Mouse (Mus musculus): ENCODE measurements around the gene Smagp. TPM values are rescaled to one million over a fixed set of nuclear protein-coding genes. Genes with fewer than 3 reads are reported as not detected.

The Smagp gene
- polyA plus RNA-seq, 1 experiment from 2014 or later: 5.1 TPM

DNA sequence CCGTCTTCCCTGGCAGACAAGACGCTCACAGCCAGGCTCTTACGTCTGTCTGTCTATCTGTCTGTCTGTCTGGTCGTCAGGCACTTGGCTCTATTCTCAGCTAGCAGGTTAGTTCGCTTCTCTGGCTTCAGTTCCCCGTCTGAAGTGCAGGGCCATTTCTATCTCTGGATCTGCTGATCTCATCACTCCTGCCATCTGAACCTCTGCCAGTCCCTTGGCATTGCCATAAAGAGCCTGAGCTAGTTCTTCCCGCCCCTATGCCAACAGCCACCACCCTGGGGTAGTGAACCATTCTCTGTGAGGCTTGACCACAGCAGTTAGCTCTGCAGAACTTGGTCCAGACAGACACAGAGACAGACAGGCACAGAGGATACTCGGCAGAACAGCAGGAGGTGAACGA, 23.6 kb upstream of the Smagp start:
- WGBS: 81% methylated on average over 9 of the region's 9 CpGs
- Histone ChIP-seq H3K4me3 (no peak overlapping the region), H3K9ac (no peak overlapping the region), H3K4me2 (replicated peaks) (no peak overlapping the region), H3K9me3 (no peaks in the 10 kb centered on the region), H3K36me3 (no peaks in the 10 kb centered on the region), H3K27ac (no peak overlapping the region), H3K27me3 (replicated peaks) (no peaks in the 10 kb centered on the region), H3K4me1 (no peaks in the 10 kb centered on the region)
- ATAC-seq (ENCODE audit: low FRiP score, low read depth): no peak

- Histone ChIP-seq H3K9me3 (no peaks in the 10 kb centered on the region), H3K27ac (no peak overlapping the region), H3K27me3 (replicated peaks) (no peaks in the 10 kb centered on the region), H3K4me3 (no peak overlapping the region), H3K9ac (no peak overlapping the region), H3K4me1 (no peaks in the 10 kb centered on the region), H3K36me3 (no peaks in the 10 kb centered on the region), H3K4me2 (replicated peaks) (no peak overlapping the region)
- ATAC-seq (ENCODE audit: low FRiP score, low read depth): no peak
- 91% methylated on average over 5 of the region's 5 CpGs for WGBS
Observed at GRCm38 (mm10) chr15:100655201-100655600, 18.5 kb upstream of the Smagp start.

GRCm38 (mm10) chr15:100654271-100654670, 17.5 kb upstream of the Smagp start:
- H3K27ac ChIP-seq: no peak overlapping the region
- H3K4me3 ChIP-seq: no peak overlapping the region
- 95% methylated on average over 1 of the region's 1 CpGs for WGBS
- no peaks in the 10 kb centered on the region for H3K9me3 ChIP-seq
- no peaks in the 10 kb centered on the region for H3K4me1 ChIP-seq
- no peak for ATAC-seq (ENCODE audit: low FRiP score, low read depth)
- no peak overlapping the region for H3K9ac ChIP-seq
- no peaks in the 10 kb centered on the region for H3K36me3 ChIP-seq
- no peaks in the 10 kb centered on the region for H3K27me3 ChIP-seq (replicated peaks)
- no peak overlapping the region for H3K4me2 ChIP-seq (replicated peaks)

GRCm38 (mm10) chr15:100651610-100652009, 14.9 kb upstream of the Smagp start:
- H3K9ac ChIP-seq: no peak overlapping the region
- no peaks in the 10 kb centered on the region for H3K36me3 ChIP-seq
- H3K4me2 ChIP-seq (replicated peaks): no peak overlapping the region
- H3K4me1 ChIP-seq: no peaks in the 10 kb centered on the region
- no peak overlapping the region for H3K4me3 ChIP-seq
- H3K27ac ChIP-seq: no peak overlapping the region
- WGBS: 91% methylated on average over 9 of the region's 9 CpGs
- H3K27me3 ChIP-seq (replicated peaks): no peaks in the 10 kb centered on the region
- no peaks in the 10 kb centered on the region for H3K9me3 ChIP-seq
- no peak for ATAC-seq (ENCODE audit: low FRiP score, low read depth)

- Histone ChIP-seq H3K27me3 (replicated peaks) (no peaks in the 10 kb centered on the region), H3K9ac (no peak overlapping the region), H3K4me3 (no peak overlapping the region), H3K4me1 (no peaks in the 10 kb centered on the region), H3K4me2 (replicated peaks) (no peak overlapping the region), H3K36me3 (no peaks in the 10 kb centered on the region), H3K9me3 (no peaks in the 10 kb centered on the region), H3K27ac (no peak overlapping the region)
- ATAC-seq (ENCODE audit: low FRiP score, low read depth): no peak
- WGBS: 85% methylated on average over 10 of the region's 10 CpGs
Observed at GRCm38 (mm10) chr15:100650111-100650510, 13.4 kb upstream of the Smagp start.

DNA sequence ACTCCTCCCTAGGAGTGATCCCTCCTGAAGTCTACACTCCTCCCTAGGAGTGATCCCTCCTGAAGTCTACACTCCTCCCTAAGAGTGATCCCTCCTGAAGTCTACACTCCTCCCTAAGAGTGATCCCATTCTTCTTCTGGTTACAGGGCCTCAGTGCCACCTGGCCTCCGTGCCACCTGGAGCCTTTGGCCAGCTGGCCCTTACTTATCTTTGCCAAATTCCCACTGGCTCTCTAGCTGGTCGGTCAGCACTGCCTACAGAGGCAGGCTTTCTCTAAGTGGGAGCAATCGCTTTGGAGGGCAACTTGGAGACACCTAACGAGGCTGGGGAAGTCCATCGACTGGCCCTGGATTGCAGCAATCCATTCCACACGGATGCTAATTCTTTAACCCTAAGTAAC, 9.4 kb upstream of the Smagp start:
- Histone ChIP-seq H3K4me3 (no peak overlapping the region), H3K4me2 (replicated peaks) (no peak overlapping the region), H3K4me1 (no peaks in the 10 kb centered on the region), H3K27me3 (replicated peaks) (no peaks in the 10 kb centered on the region), H3K36me3 (no peaks in the 10 kb centered on the region), H3K9ac (no peak overlapping the region), H3K27ac (no peak overlapping the region), H3K9me3 (no peaks in the 10 kb centered on the region)
- ATAC-seq (ENCODE audit: low FRiP score, low read depth): no peak
- 83% methylated on average over 6 of the region's 6 CpGs for WGBS

DNA sequence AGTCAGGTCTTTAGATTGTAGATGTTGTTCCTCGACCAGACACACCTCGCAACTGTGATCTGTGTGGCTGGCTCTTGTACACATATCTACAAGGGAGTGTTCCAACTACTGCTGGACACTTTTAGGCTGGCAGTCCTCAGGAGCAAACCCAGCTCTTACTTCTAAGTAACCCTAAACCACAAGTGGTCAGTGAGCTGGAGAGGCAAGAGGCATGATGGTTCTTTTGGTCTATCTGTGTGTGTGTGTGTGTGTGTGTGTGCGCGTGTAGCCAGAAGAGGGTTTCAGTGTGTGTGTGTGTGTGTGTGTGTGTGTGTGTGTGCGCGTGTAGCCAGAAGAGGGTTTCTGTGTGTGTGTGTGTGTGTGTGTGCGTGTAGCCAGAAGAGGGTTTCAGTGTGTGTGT, 5.7 kb upstream of the Smagp start:
- Histone ChIP-seq H3K27me3 (replicated peaks) (peaks cover 16% of the 10 kb centered on the region), H3K4me3 (no peak overlapping the region), H3K36me3 (no peaks in the 10 kb centered on the region), H3K9ac (no peak overlapping the region), H3K4me1 (no peaks in the 10 kb centered on the region), H3K27ac (no peak overlapping the region), H3K9me3 (no peaks in the 10 kb centered on the region), H3K4me2 (replicated peaks) (no peak overlapping the region)
- ATAC-seq (ENCODE audit: low FRiP score, low read depth): no peak
- WGBS: 91% methylated on average over 7 of the region's 7 CpGs

DNA sequence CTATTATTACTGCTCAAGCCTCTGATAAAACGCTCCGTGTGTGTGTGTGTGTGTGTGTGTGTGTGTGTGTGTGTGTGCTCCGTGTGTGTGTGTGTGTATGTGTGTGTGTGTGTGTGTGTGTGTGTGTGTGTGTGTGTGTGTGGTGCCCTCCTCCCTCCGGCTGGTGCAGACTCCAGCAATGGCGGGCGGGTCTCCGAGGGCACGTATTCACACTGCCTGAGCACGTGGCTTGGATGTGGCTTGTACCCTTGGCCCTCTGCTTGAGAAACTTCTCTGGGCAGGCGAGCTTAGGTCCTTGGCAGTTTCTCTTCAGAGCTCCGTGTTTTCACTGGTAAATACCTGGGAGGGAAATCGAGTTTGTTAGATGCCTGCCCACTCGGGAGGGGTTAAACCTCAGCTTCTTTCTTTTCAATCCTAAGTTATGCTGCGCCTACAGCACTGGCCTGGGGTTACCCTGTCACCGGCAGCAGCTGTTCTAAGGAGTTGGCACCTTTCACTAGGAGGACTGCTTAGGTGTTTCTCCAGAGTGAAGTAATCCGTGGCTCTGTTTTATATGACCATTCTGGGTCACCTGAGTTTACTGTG, 4.6 kb upstream of the Smagp start:
- no peak overlapping the region for H3K27ac ChIP-seq
- WGBS: 79% methylated on average over 15 of the region's 16 CpGs
- H3K27me3 ChIP-seq (replicated peaks): peaks cover 28% of the 10 kb centered on the region
- no peak overlapping the region for H3K9ac ChIP-seq
- peaks cover 10% of the 10 kb centered on the region for H3K4me1 ChIP-seq
- ATAC-seq (ENCODE audit: low FRiP score, low read depth): no peak
- H3K9me3 ChIP-seq: no peaks in the 10 kb centered on the region
- no peaks in the 10 kb centered on the region for H3K36me3 ChIP-seq
- H3K4me3 ChIP-seq: no peak overlapping the region
- H3K4me2 ChIP-seq (replicated peaks): no peak overlapping the region

DNA sequence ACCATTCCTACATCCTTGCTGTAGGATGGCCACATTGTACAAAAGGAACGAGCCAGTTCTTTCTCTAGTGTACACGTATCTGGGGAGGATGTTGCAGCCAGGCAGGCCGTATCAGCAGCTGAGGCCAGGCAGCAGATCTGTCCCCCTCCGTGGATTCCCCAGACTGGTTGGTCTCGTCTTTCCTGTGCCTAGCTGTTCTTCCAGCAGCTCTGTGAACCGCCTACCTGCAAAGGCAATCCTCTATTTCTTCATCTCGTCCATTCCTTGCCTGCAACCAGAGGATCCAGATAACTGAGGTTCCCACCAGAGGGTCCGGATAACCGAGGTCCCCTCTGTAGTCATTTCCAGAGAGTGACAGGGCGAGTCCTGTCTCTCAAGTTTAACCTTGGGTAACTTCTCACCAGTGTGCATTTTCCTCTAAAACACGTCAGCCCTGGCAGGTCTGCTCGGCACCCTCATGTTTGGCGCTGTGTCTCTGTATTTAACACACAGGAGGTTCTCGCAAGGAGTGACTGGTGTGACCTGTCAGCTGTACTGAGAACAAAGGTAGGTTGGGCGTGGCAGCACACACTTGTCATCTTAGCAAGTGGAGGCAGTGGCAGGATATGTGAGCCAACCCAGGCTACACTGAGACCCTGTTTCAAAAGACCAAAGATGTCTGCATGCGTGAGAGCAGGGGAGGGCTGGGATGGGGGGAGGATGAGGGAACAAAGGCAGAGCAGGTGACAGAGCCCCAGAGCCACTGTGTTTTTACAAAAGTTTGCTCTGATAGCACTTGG, 3.4 kb upstream of the Smagp start:
- Histone ChIP-seq H3K4me2 (replicated peaks) (no peak overlapping the region), H3K4me1 (peaks cover 11% of the 10 kb centered on the region), H3K27ac (no peak overlapping the region), H3K36me3 (no peaks in the 10 kb centered on the region), H3K9ac (no peak overlapping the region), H3K27me3 (replicated peaks) (peaks cover 39% of the 10 kb centered on the region), H3K4me3 (no peak overlapping the region), H3K9me3 (no peaks in the 10 kb centered on the region)
- 79% methylated on average over 16 of the region's 16 CpGs for WGBS
- ATAC-seq (ENCODE audit: low FRiP score, low read depth): no peak

- Histone ChIP-seq H3K27me3 (replicated peaks) (peaks cover 53% of the 10 kb centered on the region), H3K9ac (no peak overlapping the region), H3K9me3 (no peaks in the 10 kb centered on the region), H3K27ac (no peak overlapping the region), H3K4me1 (peaks cover 11% of the 10 kb centered on the region), H3K4me3 (no peak overlapping the region), H3K4me2 (replicated peaks) (no peak overlapping the region), H3K36me3 (no peaks in the 10 kb centered on the region)
- no peak for ATAC-seq (ENCODE audit: low FRiP score, low read depth)
- 19% methylated on average over 6 of the region's 6 CpGs for WGBS
Observed at GRCm38 (mm10) chr15:100637661-100638060, 921 bp upstream of the Smagp start.

DNA sequence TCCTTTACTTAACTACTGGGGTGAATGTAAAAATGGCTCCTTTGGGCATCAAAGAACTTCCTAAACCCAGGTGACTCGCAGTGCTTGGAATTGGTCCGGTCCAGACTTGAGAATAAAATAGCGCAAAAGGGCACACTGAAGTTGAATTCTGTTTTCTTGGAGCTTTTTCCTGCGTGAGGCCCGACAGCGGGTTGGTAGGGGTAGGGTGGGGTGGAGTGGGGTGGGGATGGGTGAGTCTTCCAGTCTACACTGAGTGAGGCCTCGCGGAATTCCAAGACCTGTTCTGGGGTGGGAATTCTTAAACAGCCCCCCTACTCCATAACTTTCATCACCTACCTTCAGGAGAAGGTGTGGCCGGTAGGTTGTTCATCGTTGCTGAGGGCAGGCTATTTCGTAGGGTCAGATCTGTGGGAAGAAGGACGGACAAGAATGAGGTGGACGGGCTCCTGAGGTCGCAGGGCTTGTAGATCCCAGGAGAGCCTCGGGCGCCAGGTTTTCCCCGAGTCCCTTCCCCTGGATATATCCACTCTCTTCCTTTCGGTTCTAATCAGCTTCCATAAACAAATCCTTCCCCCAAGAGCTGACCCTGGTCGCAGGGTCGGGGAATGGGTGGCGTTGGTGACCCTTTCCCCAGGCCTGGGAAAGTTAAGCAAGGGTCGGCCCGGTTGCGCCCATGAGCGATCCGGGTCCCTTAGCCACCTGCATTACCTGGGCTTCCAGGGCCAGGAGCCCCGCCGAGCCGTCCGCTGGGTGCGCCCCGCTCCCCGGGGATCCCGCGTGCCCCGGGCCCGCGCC, 692 bp downstream of the Smagp start:
- Histone ChIP-seq H3K4me3 (peak overlapping the region; percentile 36), H3K36me3 (no peaks in the 10 kb centered on the region), H3K4me2 (replicated peaks) (peak overlapping the region; percentile 78), H3K9me3 (no peaks in the 10 kb centered on the region), H3K27me3 (replicated peaks) (peaks cover 53% of the 10 kb centered on the region), H3K9ac (peak overlapping the region; percentile 48; the same call in 1 of the 2 replicates), H3K27ac (no peak overlapping the region), H3K4me1 (peaks cover 11% of the 10 kb centered on the region)
- WGBS: 3% methylated on average over 38 of the region's 38 CpGs
- no peak for ATAC-seq (ENCODE audit: low FRiP score, low read depth)

- peaks cover 53% of the 10 kb centered on the region for H3K27me3 ChIP-seq (replicated peaks)
Observed at GRCm38 (mm10) chr15:100635239-100635638, 1.5 kb downstream of the Smagp start.

More at GRCm38 (mm10) chr15:100635239-100635638, 1.5 kb downstream of the Smagp start:
- H3K27ac ChIP-seq: no peak overlapping the region
- no peaks in the 10 kb centered on the region for H3K9me3 ChIP-seq
- 9% methylated on average over 9 of the region's 9 CpGs for WGBS
- no peak overlapping the region for H3K4me3 ChIP-seq
- no peak overlapping the region for H3K9ac ChIP-seq
- peaks cover 11% of the 10 kb centered on the region for H3K4me1 ChIP-seq
- no peak for ATAC-seq (ENCODE audit: low FRiP score, low read depth)
- H3K36me3 ChIP-seq: no peaks in the 10 kb centered on the region
- H3K4me2 ChIP-seq (replicated peaks): no peak overlapping the region
